Comparison of ENCODE assay signal across 18 mouse cellular contexts in the genomic region with DNA sequence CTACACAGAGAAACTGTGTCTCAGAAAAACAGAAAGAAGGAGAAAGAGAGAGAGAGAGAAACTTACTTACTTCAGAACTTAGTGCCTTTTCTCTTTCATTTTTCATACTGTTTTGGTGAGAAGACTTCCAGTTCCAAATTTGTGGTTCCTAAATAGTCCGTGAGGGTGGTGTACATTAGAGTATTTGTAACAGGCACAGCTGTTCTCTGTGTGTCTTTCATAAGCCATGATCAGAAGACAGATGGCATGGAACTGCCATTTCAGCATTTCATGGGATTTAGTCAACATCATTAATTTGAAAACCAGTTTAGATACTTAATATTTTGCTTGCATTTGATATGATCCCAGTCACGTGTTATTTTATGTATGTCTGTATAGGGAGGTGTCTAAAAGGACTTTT. TPM values are rescaled to one million over a fixed set of nuclear protein-coding genes. Genes with fewer than 3 reads are reported as not detected.
DNase-seq lines count a peak whose midpoint lies in the region; TF ChIP-seq lines count a peak whose summit lies in the region.
"Had no signal": no experiment of that assay in that cellular context is flagged by ENCODE, and none has a peak within 500 bp of the region (broad histone marks: within the 10 kb centered on the region; RNA-seq: fewer than 3 reads in every experiment).

No protein-coding gene starts in this region.

- no peak overlapping the region for H3ac ChIP-seq in myocyte (ENCODE audit: control insufficient read depth, insufficient read length)

- H3K27me3 ChIP-seq in myocyte (ENCODE audit: control insufficient read depth, insufficient read depth, insufficient read length) = no peaks in the 10 kb centered on the region
- H3K27me3 ChIP-seq: CH12.LX; forebrain, embryonic 15.5 days; heart, embryonic 13.5 days; hindbrain, embryonic 12.5 days; Patski had no signal

- peak; percentile 71 for DNase-seq in heart, adult 11 months
- no peak for DNase-seq in heart, adult 9 months (ENCODE audit: low spot score in 2 of 2)
- peak; percentile 57 for DNase-seq in layer of hippocampus, adult 9-10 months (ENCODE audit: low spot score)
- no peak for DNase-seq in layer of hippocampus, postnatal 25 days (ENCODE audit: extremely low spot score in 1 of 2, low spot score in 1 of 2)
- peak; percentile 47 for DNase-seq in brain, adult 2 months (ENCODE audit: low read depth, low spot score)
- DNase-seq in adipocyte (ENCODE audit: low spot score) = no peak
- DNase-seq: adrenal gland, adult 2 months; adrenal gland, postnatal 25 days; cerebellum, adult 2 months; cerebellum, postnatal 10 days; gastrocnemius, postnatal 10 days; heart, postnatal 36 days had no signal

- H3K79me2 ChIP-seq in myocyte (ENCODE audit: control insufficient read depth, insufficient read depth) = no peaks in the 10 kb centered on the region

- TF ChIP-seq POLR2A in myocyte (IDR thresholded peaks at IDR 0.05; ENCODE audit: insufficient read length, low read depth) = no peak

- H3K36me3 ChIP-seq in myocyte (ENCODE audit: control insufficient read depth, insufficient read depth) = peaks cover 11% of the 10 kb centered on the region

- H3K4me3 ChIP-seq in myocyte = no peak overlapping the region
- H3K4me3 ChIP-seq: forebrain, embryonic 15.5 days; heart, embryonic 13.5 days; hindbrain, embryonic 12.5 days had no signal

- H3K4me2 ChIP-seq in myocyte (ENCODE audit: low read depth) = peak overlapping the region; percentile 25
- H3K4me2 ChIP-seq: forebrain, embryonic 15.5 days; heart, embryonic 13.5 days; hindbrain, embryonic 12.5 days had no signal

TF ChIP-seq in myocyte, 11 proteins besides CTCF, POLR2A, EP300 and RAD21:
- TF ChIP-seq MYOG (IDR thresholded peaks at IDR 0.05; ENCODE audit: control insufficient read depth in 1 of 3, insufficient read depth in 1 of 3, insufficient read length in 2 of 3, low read depth in 2 of 3) (peak in 1 of 3 experiments; percentile 93), MYOD1 (IDR thresholded peaks at IDR 0.05; ENCODE audit: control insufficient read depth in 1 of 3, insufficient read length in 2 of 3, low read depth in 2 of 3) (peak; percentile 42 to 72 (median 60)), TCF12 (IDR thresholded peaks at IDR 0.05; ENCODE audit: insufficient read depth, poor library complexity, severe bottlenecking) (no peak), TCF3 (IDR thresholded peaks at IDR 0.05; ENCODE audit: insufficient read length, low read depth) (peak; percentile 9)

RNA-seq across cellular contexts. Expression of gene Tgfbr1, which starts 51.5 kb away (rescaled TPM):
- total RNA-seq in layer of hippocampus, postnatal 25 days (2021) = 10 to 100 TPM; 25.2 to 28.4 TPM
- polyA plus RNA-seq in myocyte (2012; fragmentation: generic; extraction: Trizol) = 2.7 TPM

Comparison
In these comparisons a context has a peak if more than half of its experiments do, and no peak if none do; other contexts are left out.
1. DNase-seq: peak in heart, adult 11 months (single experiment), layer of hippocampus, adult 9-10 months (single experiment) and brain, adult 2 months (single experiment); none in heart, adult 9 months (0 of 2), layer of hippocampus, postnatal 25 days (0 of 2) and adipocyte (single experiment).